In the genomic region with DNA sequence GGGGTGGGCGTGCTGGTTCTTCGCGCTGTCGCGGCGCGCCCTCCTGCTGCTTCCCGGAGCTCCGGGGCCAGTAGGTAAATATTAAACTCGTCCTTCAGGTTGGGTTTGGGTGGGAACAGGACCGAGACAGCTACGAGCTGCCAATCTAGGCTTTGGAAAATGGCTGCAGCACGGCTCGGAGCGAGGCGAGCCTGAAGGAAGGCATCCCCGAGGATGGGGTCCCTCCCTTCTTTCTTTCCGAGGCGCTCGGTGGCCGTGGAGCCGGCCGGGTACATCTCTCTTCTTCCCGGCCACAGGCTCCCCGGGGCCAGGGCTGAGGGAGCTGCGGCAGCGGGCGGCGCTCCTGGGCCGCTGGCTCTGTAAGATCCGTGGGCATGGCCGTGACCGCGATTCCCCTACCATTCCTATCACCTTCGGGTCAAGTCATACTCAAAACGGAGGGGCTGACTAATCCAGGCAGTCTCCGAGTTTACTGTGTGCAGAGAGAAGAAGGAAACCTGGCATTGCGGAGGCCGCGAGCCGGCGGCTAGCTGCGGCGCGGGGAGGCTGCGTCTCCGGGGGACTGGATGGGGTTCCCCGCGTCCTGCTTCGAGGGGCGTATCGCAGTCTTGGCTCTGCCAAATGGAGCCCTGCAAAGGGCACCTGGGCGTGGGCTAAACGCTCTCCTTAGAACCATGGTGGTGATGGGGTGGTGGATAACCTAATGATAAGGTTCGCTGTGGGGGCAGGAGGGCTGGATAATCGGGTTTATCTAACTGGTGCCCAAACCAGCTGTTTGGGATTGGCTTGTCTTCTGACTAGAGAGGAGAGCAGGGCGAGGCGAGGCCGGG, we compare ENCODE assay signal across 7 mouse cellular contexts. TPM values are rescaled to one million over a fixed set of nuclear protein-coding genes. Genes with fewer than 3 reads are reported as not detected.
DNase-seq lines count a peak whose midpoint lies in the region; ATAC-seq and TF ChIP-seq lines count a peak whose summit lies in the region.

No protein-coding gene starts in this region.

- peak; percentile 44 for ATAC-seq in embryonic facial prominence, embryonic 13.5 days (ENCODE audit: insufficient number of reproducible peaks, insufficient read depth, low FRiP score, low TSS enrichment, low read depth)
- peak; percentile 30 for ATAC-seq in heart, embryonic 12.5 days (ENCODE audit: insufficient number of reproducible peaks, low FRiP score)

- peaks cover 36% of the 10 kb centered on the region for H3K4me1 ChIP-seq in E14TG2a.4 (replicated peaks; ENCODE audit: low read depth, low read length)
- H3K4me1 ChIP-seq in embryonic facial prominence, embryonic 13.5 days: peaks cover 36% of the 10 kb centered on the region
- H3K4me1 ChIP-seq in heart, embryonic 12.5 days (replicated peaks): peaks cover 32% of the 10 kb centered on the region
- peaks cover 4% of the 10 kb centered on the region; the same call in 1 of the 2 replicates for H3K4me1 ChIP-seq in spleen, adult 2 months (ENCODE audit: control insufficient read depth, insufficient read depth, insufficient read length)

- TF ChIP-seq CTCF in E14TG2a.4 (conservative IDR thresholded peaks at IDR 0.05; ENCODE audit: low read length): no peak
- TF ChIP-seq CTCF in spleen, adult 2 months (IDR thresholded peaks at IDR 0.05; ENCODE audit: extremely low read depth, insufficient read depth, insufficient read length, insufficient replicate concordance): no peak

- H3K9ac ChIP-seq in embryonic facial prominence, embryonic 13.5 days: peak overlapping the region; percentile 88
- H3K9ac ChIP-seq in heart, embryonic 12.5 days: peak overlapping the region; percentile 94

- peak overlapping the region; percentile 96 for H3K4me3 ChIP-seq in E14TG2a.4 (replicated peaks; ENCODE audit: low read length)
- H3K4me3 ChIP-seq in embryonic facial prominence, embryonic 13.5 days: peak overlapping the region; percentile 87
- peak overlapping the region; percentile 97 for H3K4me3 ChIP-seq in heart, embryonic 12.5 days
- H3K4me3 ChIP-seq in spleen, adult 2 months (ENCODE audit: extremely low read depth, insufficient read depth, insufficient read length): peak overlapping the region; percentile 79

- peak overlapping the region; percentile 95 for H3K4me2 ChIP-seq in embryonic facial prominence, embryonic 13.5 days
- peak overlapping the region; percentile 76 for H3K4me2 ChIP-seq in heart, embryonic 12.5 days

- DNase-seq in T-cell, adult 2 months (ENCODE audit: low spot score): peak; percentile 48
- DNase-seq in layer of hippocampus, postnatal 25 days (ENCODE audit: extremely low spot score in 1 of 2, low spot score in 1 of 2): peak; percentile 38 to 66
- DNase-seq in mesoderm, embryonic 11.5 days (ENCODE audit: low read depth, low spot score): peak; percentile 28
- DNase-seq in spleen, adult 2 months (ENCODE audit: low read depth in 1 of 2, low spot score in 2 of 2): peak in 1 of 2 experiments; percentile 9

- H3K9me3 ChIP-seq in E14TG2a.4 (ENCODE audit: low read length): no peaks in the 10 kb centered on the region
- no peaks in the 10 kb centered on the region for H3K9me3 ChIP-seq in embryonic facial prominence, embryonic 13.5 days
- H3K9me3 ChIP-seq in heart, embryonic 12.5 days (replicated peaks): no peaks in the 10 kb centered on the region

- no peaks in the 10 kb centered on the region for H3K36me3 ChIP-seq in E14TG2a.4 (ENCODE audit: insufficient read depth, low read length)
- H3K36me3 ChIP-seq in embryonic facial prominence, embryonic 13.5 days: no peaks in the 10 kb centered on the region
- H3K36me3 ChIP-seq in heart, embryonic 12.5 days: no peaks in the 10 kb centered on the region
- no peaks in the 10 kb centered on the region for H3K36me3 ChIP-seq in spleen, adult 2 months (ENCODE audit: control insufficient read depth, insufficient read depth, low read length)

- H3K27ac ChIP-seq in embryonic facial prominence, embryonic 13.5 days: peak overlapping the region; percentile 93
- H3K27ac ChIP-seq in heart, embryonic 12.5 days (ENCODE audit: poor library complexity, severe bottlenecking): peak overlapping the region; percentile 97
- H3K27ac ChIP-seq in spleen, adult 2 months (ENCODE audit: insufficient read depth, low read length): peak overlapping the region; percentile 45

- H3K27me3 ChIP-seq in E14TG2a.4 (ENCODE audit: insufficient read depth, low read length): peaks cover 11% of the 10 kb centered on the region
- no peaks in the 10 kb centered on the region for H3K27me3 ChIP-seq in embryonic facial prominence, embryonic 13.5 days
- H3K27me3 ChIP-seq in heart, embryonic 12.5 days (replicated peaks): no peaks in the 10 kb centered on the region
- peaks cover 5% of the 10 kb centered on the region; the same call in 1 of the 2 replicates for H3K27me3 ChIP-seq in spleen, adult 2 months (ENCODE audit: control insufficient read depth, insufficient read depth, low read length)

- 0% methylated on average over 57 of the region's 59 CpGs for WGBS in embryonic facial prominence, embryonic 13.5 days
- WGBS in heart, embryonic 12.5 days: under 1% methylated on average over 59 of the region's 59 CpGs
- under 1% methylated on average over 59 of the region's 59 CpGs for WGBS in spleen, adult 2 months

- no peak for TF ChIP-seq POLR2A in spleen, adult 2 months (IDR thresholded peaks at IDR 0.05; ENCODE audit: low read depth, low read length)

RNA-seq across cellular contexts. Expression of a gene that starts 0.6 kb away (rescaled TPM):
- 10.4 and 12.0 TPM in 2 replicates for polyA plus RNA-seq in embryonic facial prominence, embryonic 13.5 days (2015; fragmentation: Nextera tagmentation; extraction: Ambion mirVana)
- polyA plus RNA-seq in heart, embryonic 12.5 days (2016; fragmentation: Nextera tagmentation; extraction: Ambion mirVana): 23.1 and 23.3 TPM in 2 replicates
- 10 to 100 TPM; 60.5 to 71.6 TPM for total RNA-seq in layer of hippocampus, postnatal 25 days (2021)
- 2.2 TPM in 2 replicates for polyA plus RNA-seq in spleen, adult 2 months (2012; rRNA removed)

Comparison
In these comparisons a context has a peak if more than half of its experiments do, and no peak if none do; other contexts are left out.
1. H3K27ac ChIP-seq: peak in every context shown above with its lines; median percentile 97 in heart, embryonic 12.5 days; 93 in embryonic facial prominence, embryonic 13.5 days; 45 in spleen, adult 2 months.